13 mouse cellular contexts compared by ENCODE assay signal in genomic region chr1:192786194-192786593, GRCm38 (mm10). TPM values are rescaled to one million over a fixed set of nuclear protein-coding genes. Genes with fewer than 3 reads are reported as not detected.
A peak's percentile ranks its signal among the peaks of the same experiment; 100 is the strongest.
DNase-seq lines count a peak whose midpoint lies in the region; ATAC-seq and TF ChIP-seq lines count a peak whose summit lies in the region.
"Had no signal": no experiment of that assay in that cellular context is flagged by ENCODE, and none has a peak within 500 bp of the region (broad histone marks: within the 10 kb centered on the region; RNA-seq: fewer than 3 reads in every experiment).

No protein-coding gene starts in this region.

- peaks cover 38% of the 10 kb centered on the region for H3K4me1 ChIP-seq in forebrain, embryonic 10.5 days
- H3K4me1 ChIP-seq in forebrain, embryonic 11.5 days (replicated peaks; ENCODE audit: control insufficient read depth, insufficient read depth, low read length): peaks cover under 1% of the 10 kb centered on the region; the same call in 1 of the 2 replicates
- peaks cover 13% of the 10 kb centered on the region; the same call in 1 of the 2 replicates for H3K4me1 ChIP-seq in kidney, embryonic 14.5 days (ENCODE audit: control insufficient read depth, insufficient read depth, low read length)
- peaks cover 55% of the 10 kb centered on the region for H3K4me1 ChIP-seq in embryonic facial prominence, embryonic 10.5 days
- H3K4me1 ChIP-seq in limb, embryonic 14.5 days (ENCODE audit: control insufficient read depth, insufficient read depth, low read length): peaks cover 65% of the 10 kb centered on the region
- peaks cover 21% of the 10 kb centered on the region for H3K4me1 ChIP-seq in midbrain, embryonic 15.5 days

- TF ChIP-seq POLR2A in limb, embryonic 14.5 days (IDR thresholded peaks at IDR 0.05; ENCODE audit: borderline replicate concordance, extremely low read depth, insufficient read depth, insufficient read length): no peak

- 82% methylated on average over 1 of the region's 1 CpGs for WGBS in forebrain, embryonic 10.5 days
- WGBS in forebrain, embryonic 11.5 days: 90% methylated on average over 1 of the region's 1 CpGs
- 62% methylated on average over 1 of the region's 1 CpGs for WGBS in kidney, embryonic 14.5 days
- WGBS in embryonic facial prominence, embryonic 10.5 days: 86% methylated on average over 1 of the region's 1 CpGs
- WGBS in limb, embryonic 14.5 days: 79% methylated on average over 1 of the region's 1 CpGs
- whole genome bisulfite sequencing in midbrain, embryonic 15.5 days: 84% methylated on average over 1 of the region's 1 CpGs

- no peak for DNase-seq in forebrain, embryonic 10.5 days (ENCODE audit: extremely low spot score, low spot score)
- DNase-seq in forebrain, embryonic 11.5 days (ENCODE audit: low spot score): no peak
- no peak for DNase-seq in kidney, postnatal 14 days
- no peak for DNase-seq in embryonic facial prominence, embryonic 10.5 days (ENCODE audit: low spot score)
- DNase-seq in limb, embryonic 14.5 days (ENCODE audit: low spot score): no peak
- DNase-seq in right cerebral cortex, postnatal 14 days: no peak
- DNase-seq: cerebellum, adult 2 months; heart, adult 11 months; kidney, adult 11 months; layer of hippocampus, adult 9-11 months; left cerebral cortex, postnatal 4 days had no signal

- no peak for ATAC-seq in forebrain, embryonic 11.5 days (replicated peaks; ENCODE audit: low FRiP score)
- ATAC-seq in kidney, embryonic 14.5 days (ENCODE audit: low FRiP score, low TSS enrichment): no peak
- ATAC-seq in limb, embryonic 14.5 days (ENCODE audit: low FRiP score, low read depth): no peak
- ATAC-seq in midbrain, embryonic 15.5 days (replicated peaks): no peak

- no peak overlapping the region for H3K9ac ChIP-seq in forebrain, embryonic 11.5 days (ENCODE audit: low read length)
- peak overlapping the region; percentile 23; the same call in 1 of the 2 replicates for H3K9ac ChIP-seq in kidney, embryonic 14.5 days (ENCODE audit: low read depth, low read length)
- no peak overlapping the region for H3K9ac ChIP-seq in limb, embryonic 14.5 days (ENCODE audit: low read depth, low read length, severe bottlenecking)
- no peak overlapping the region for H3K9ac ChIP-seq in midbrain, embryonic 15.5 days

- H3K27me3 ChIP-seq in forebrain, embryonic 10.5 days (ENCODE audit: poor library complexity, severe bottlenecking): peaks cover 16% of the 10 kb centered on the region
- no peaks in the 10 kb centered on the region for H3K27me3 ChIP-seq in forebrain, embryonic 11.5 days (ENCODE audit: control insufficient read depth, insufficient read depth, low read length)
- H3K27me3 ChIP-seq in kidney, embryonic 14.5 days (ENCODE audit: control insufficient read depth, insufficient read depth, low read length): no peaks in the 10 kb centered on the region
- H3K27me3 ChIP-seq in embryonic facial prominence, embryonic 10.5 days (replicated peaks; ENCODE audit: low read depth, poor library complexity, severe bottlenecking): peaks cover 16% of the 10 kb centered on the region; the same call in 1 of the 2 replicates
- H3K27me3 ChIP-seq in limb, embryonic 14.5 days (ENCODE audit: control insufficient read depth, insufficient read depth, low read length): no peaks in the 10 kb centered on the region
- H3K27me3 ChIP-seq in midbrain, embryonic 15.5 days (replicated peaks): 0 out of 2 replicates have a peak, but pooled peaks cover 3% of the 10 kb centered on the region

- no peaks in the 10 kb centered on the region for H3K36me3 ChIP-seq in forebrain, embryonic 10.5 days (replicated peaks)
- H3K36me3 ChIP-seq in forebrain, embryonic 11.5 days (ENCODE audit: control insufficient read depth, insufficient read depth, low read length): no peaks in the 10 kb centered on the region
- no peaks in the 10 kb centered on the region for H3K36me3 ChIP-seq in kidney, embryonic 14.5 days (ENCODE audit: control insufficient read depth, insufficient read depth, low read length)
- no peaks in the 10 kb centered on the region for H3K36me3 ChIP-seq in embryonic facial prominence, embryonic 10.5 days (replicated peaks)
- no peaks in the 10 kb centered on the region for H3K36me3 ChIP-seq in limb, embryonic 14.5 days (ENCODE audit: control insufficient read depth, insufficient read depth, low read length)
- H3K36me3 ChIP-seq in midbrain, embryonic 15.5 days (replicated peaks): no peaks in the 10 kb centered on the region

- H3K4me3 ChIP-seq in forebrain, embryonic 10.5 days: no peak overlapping the region
- no peak overlapping the region for H3K4me3 ChIP-seq in forebrain, embryonic 11.5 days (ENCODE audit: low read depth, low read length)
- H3K4me3 ChIP-seq in kidney, embryonic 14.5 days (ENCODE audit: low read length): no peak overlapping the region
- H3K4me3 ChIP-seq in embryonic facial prominence, embryonic 10.5 days: no peak overlapping the region
- no peak overlapping the region for H3K4me3 ChIP-seq in limb, embryonic 14.5 days (replicated peaks; ENCODE audit: low read length)
- no peak overlapping the region for H3K4me3 ChIP-seq in midbrain, embryonic 15.5 days

- no peaks in the 10 kb centered on the region for H3K9me3 ChIP-seq in forebrain, embryonic 10.5 days
- H3K9me3 ChIP-seq in forebrain, embryonic 11.5 days (ENCODE audit: control insufficient read depth, low read length): no peaks in the 10 kb centered on the region
- no peaks in the 10 kb centered on the region for H3K9me3 ChIP-seq in kidney, embryonic 14.5 days (ENCODE audit: control insufficient read depth, low read length)
- no peaks in the 10 kb centered on the region for H3K9me3 ChIP-seq in embryonic facial prominence, embryonic 10.5 days
- no peaks in the 10 kb centered on the region for H3K9me3 ChIP-seq in limb, embryonic 14.5 days (ENCODE audit: control insufficient read depth, low read length)
- H3K9me3 ChIP-seq in midbrain, embryonic 15.5 days: no peaks in the 10 kb centered on the region

- H3K27ac ChIP-seq in forebrain, embryonic 10.5 days: 0 out of 2 replicates have a peak overlapping the region, but pooled peaks have one; percentile 20
- H3K27ac ChIP-seq in forebrain, embryonic 11.5 days (ENCODE audit: low read depth, low read length): no peak overlapping the region
- H3K27ac ChIP-seq in kidney, embryonic 14.5 days (ENCODE audit: low read depth, low read length): peak overlapping the region; percentile 73; the same call in 1 of the 2 replicates
- 0 out of 2 replicates have a peak overlapping the region, but pooled peaks have one; percentile 30 for H3K27ac ChIP-seq in embryonic facial prominence, embryonic 10.5 days (replicated peaks)
- peak overlapping the region; percentile 83 for H3K27ac ChIP-seq in limb, embryonic 14.5 days (replicated peaks; ENCODE audit: low read depth, low read length)
- no peak overlapping the region for H3K27ac ChIP-seq in midbrain, embryonic 15.5 days

- H3K4me2 ChIP-seq in forebrain, embryonic 11.5 days (ENCODE audit: low read depth, low read length, severe bottlenecking): no peak overlapping the region
- H3K4me2 ChIP-seq in kidney, embryonic 14.5 days (replicated peaks; ENCODE audit: low read depth, low read length): no peak overlapping the region
- 0 out of 2 replicates have a peak overlapping the region, but pooled peaks have one; percentile 1 for H3K4me2 ChIP-seq in limb, embryonic 14.5 days (replicated peaks; ENCODE audit: low read depth, low read length, severe bottlenecking)
- H3K4me2 ChIP-seq in midbrain, embryonic 15.5 days: no peak overlapping the region

RNA-seq across cellular contexts. Expression of gene Hhat, which starts 15.2 kb away (rescaled TPM):
- polyA plus RNA-seq in forebrain, embryonic 10.5 days (2016; fragmentation: Nextera tagmentation; extraction: Ambion mirVana): 7.2 and 7.6 TPM in 2 replicates
- polyA plus RNA-seq in forebrain, embryonic 11.5 days (2014; fragmentation: Nextera tagmentation; extraction: Ambion mirVana): 6.2 and 8.0 TPM in 2 replicates
- 11.4 and 16.5 TPM in 2 replicates for polyA plus RNA-seq in kidney, embryonic 14.5 days (2014; fragmentation: Nextera tagmentation; extraction: Ambion mirVana)
- 9.3 and 9.9 TPM in 2 replicates for polyA plus RNA-seq in embryonic facial prominence, embryonic 10.5 days (2016; fragmentation: Nextera tagmentation; extraction: Ambion mirVana)
- 10.0 and 15.5 TPM in 2 replicates for polyA plus RNA-seq in limb, embryonic 14.5 days (2012; rRNA removed)
- 12.6 and 14.7 TPM in 2 replicates for polyA plus RNA-seq in limb, embryonic 14.5 days (2014; fragmentation: Nextera tagmentation; extraction: Ambion mirVana)
- polyA plus RNA-seq in midbrain, embryonic 15.5 days (2015; fragmentation: Nextera tagmentation; extraction: Ambion mirVana): 3.4 and 3.9 TPM in 2 replicates

Comparison
In these comparisons a context has a peak if more than half of its experiments do, and no peak if none do; other contexts are left out.
1. H3K27ac ChIP-seq: peak in forebrain, embryonic 10.5 days (single experiment), kidney, embryonic 14.5 days (single experiment), embryonic facial prominence, embryonic 10.5 days (single experiment) and limb, embryonic 14.5 days (single experiment); none in forebrain, embryonic 11.5 days (single experiment) and midbrain, embryonic 15.5 days (single experiment).